Mouse (Mus musculus) cerebellum, adult 2 months (tissue): ENCODE data around the gene Aatk. TPM values are rescaled to one million over a fixed set of nuclear protein-coding genes. Genes with fewer than 3 reads are reported as not detected.

Experiments used
- DNase-seq, 2 experiments: peaks; one replicate each; pipeline ENCODE4 v3.0.0; 2021
- H3K27ac ChIP-seq: fragments of 200-500 bp; 2 replicates; pipeline ENCODE4 v1.5.1; 2012; ENCODE audit warnings: low read length, control low read depth, inconsistent platforms; ENCODE audit not compliant: insufficient read depth
- H3K27me3 ChIP-seq: fragments of 200-500 bp; 2 replicates; pipeline ENCODE4 v1.6.1; 2012; ENCODE audit warnings: inconsistent platforms, mild to moderate bottlenecking, low read length, moderate library complexity; ENCODE audit not compliant: control insufficient read depth, insufficient read depth
- H3K4me1 ChIP-seq: fragments of 200-500 bp; 2 replicates; pipeline ENCODE4 v1.6.1; 2011; ENCODE audit warnings: low read length; ENCODE audit not compliant: control insufficient read depth, insufficient read depth
- H3K4me3 ChIP-seq: fragments of 200-500 bp; replicated peaks from 2 replicates; pipeline ENCODE3; 2011; ENCODE audit warnings: mild to moderate bottlenecking, low read depth, low read length, control low read depth; ENCODE audit not compliant: insufficient read depth
- CTCF ChIP-seq: fragments of 200-500 bp; IDR thresholded peaks from 2 replicates; pipeline ENCODE4 v1.5.1; 2011; ENCODE audit warnings: low read depth, mild to moderate bottlenecking, control low read depth, low read length, moderate library complexity, borderline replicate concordance; ENCODE audit not compliant: insufficient read depth
- POLR2A ChIP-seq: fragments of 200-500 bp; IDR thresholded peaks from 2 replicates; pipeline ENCODE4 v1.6.1; 2011; ENCODE audit warnings: low read length, control low read depth, borderline replicate concordance; ENCODE audit not compliant: insufficient read depth
- WGBS: fragments of 180-500 bp; shearing (Covaris S2); methylation state at CpG from one replicate; pipeline ENCODE4 v1.1.7; 2018; 5-methylcytosine and 5-hydroxymethylcytosine counted together
- polyA plus RNA-seq: library from polyadenylated mRNA; depleted of rRNA; stranded (reverse); fragments of >200 nt; gene quantifications from 2 replicates; pipeline ENCODE4 v1.2.3, GENCODE M21; 2012

Gene Aatk
- polyA plus RNA-seq, 1 experiment: 298 TPM

DNA sequence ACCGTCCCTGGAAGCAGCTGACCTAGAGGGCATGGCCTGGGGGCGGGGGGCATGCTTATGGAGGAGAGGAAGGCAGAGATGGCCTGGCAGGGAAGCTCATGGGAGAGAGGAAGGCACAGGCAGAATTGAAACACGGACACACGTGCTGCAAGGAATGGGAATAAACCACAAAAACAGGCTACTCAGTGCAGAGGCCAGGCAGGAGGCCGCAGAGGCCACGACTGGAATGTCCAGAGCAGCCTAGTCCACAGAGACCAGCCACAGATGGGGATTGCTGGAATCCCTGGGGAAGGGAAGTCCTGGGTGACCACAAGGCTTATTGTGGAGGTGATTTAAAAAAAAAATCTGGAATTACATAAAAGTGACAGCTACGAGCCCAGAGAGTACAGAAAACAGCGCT lies 2.1 kb upstream of the Aatk start:
- no peak for TF ChIP-seq CTCF
- TF ChIP-seq POLR2A: no peak
- no peaks in the 10 kb centered on the region for H3K27me3 ChIP-seq
- H3K4me1 ChIP-seq: peaks cover 29% of the 10 kb centered on the region
- WGBS: 90% methylated on average over 8 of the region's 8 CpGs
- DNase-seq: peak in 1 of 2 experiments; percentile 36
- H3K27ac ChIP-seq: no peak overlapping the region
- H3K4me3 ChIP-seq: no peak overlapping the region

DNA sequence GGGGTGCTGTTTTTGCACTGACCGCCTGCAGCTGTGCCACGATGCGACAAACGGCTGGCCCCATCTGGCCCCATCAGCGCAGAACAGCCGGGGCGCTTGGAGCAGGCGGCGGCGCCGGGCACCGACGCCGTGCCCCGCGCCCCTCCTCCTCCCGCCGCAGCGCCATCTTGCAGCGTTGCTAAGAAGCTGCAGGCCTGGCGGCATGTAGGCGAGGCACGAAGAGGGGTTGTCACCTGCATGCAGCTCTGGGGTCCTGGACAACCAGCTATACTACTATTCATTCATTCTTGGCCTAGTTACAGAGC lies 1.2 kb upstream of the Aatk start:
- H3K4me3 ChIP-seq: peak overlapping the region; percentile 98
- H3K27me3 ChIP-seq: no peaks in the 10 kb centered on the region
- DNase-seq: peak; percentile 74 to 77
- H3K4me1 ChIP-seq: peaks cover 38% of the 10 kb centered on the region
- TF ChIP-seq CTCF: peak; percentile 40; the same call in 1 of the 2 replicates
- 0 out of 2 replicates have a peak, but pooled peaks have one; percentile 44 for TF ChIP-seq POLR2A
- 1% methylated on average over 23 of the region's 23 CpGs for WGBS
- H3K27ac ChIP-seq: peak overlapping the region; percentile 89

DNA sequence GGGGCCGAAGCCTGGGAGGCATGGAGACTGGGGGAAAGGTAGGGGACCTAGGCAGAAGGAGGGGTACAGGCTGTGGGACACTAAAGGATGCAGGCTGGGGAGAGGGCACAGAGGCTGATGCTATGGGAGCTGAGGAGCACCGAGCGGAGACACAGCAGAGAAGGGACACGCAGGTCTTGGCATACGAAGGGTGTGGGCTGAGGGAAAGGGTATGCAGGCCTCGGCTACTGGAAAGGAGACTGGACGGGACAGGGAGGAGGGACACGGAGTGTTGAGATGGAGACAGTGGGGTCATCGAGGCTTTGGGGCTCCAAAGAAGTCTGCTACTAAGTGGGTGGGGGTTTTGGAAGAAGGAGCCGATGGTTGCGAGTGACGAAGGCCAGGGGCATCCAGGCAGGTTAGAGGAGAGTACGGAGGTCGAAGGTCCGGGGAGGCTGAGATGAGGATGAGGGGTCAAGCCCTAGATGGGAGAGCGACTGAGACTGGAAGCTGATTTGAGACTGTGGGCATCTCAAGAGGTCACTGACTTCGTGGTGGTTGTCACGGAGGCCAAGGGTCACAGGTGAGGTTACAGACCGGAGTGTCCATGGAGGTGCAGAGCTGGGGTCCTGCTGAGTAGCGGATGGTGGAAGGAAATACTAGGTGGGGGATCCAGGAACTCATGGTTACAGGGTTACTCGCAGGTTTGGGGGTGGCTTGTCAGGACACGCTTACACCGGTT lies 724 bp upstream of the Aatk start:
- H3K4me1 ChIP-seq: peaks cover 40% of the 10 kb centered on the region
- H3K27ac ChIP-seq: peak overlapping the region; percentile 89
- no peaks in the 10 kb centered on the region for H3K27me3 ChIP-seq
- no peak for TF ChIP-seq CTCF
- TF ChIP-seq POLR2A: no peak
- peak; percentile 57 to 76 for DNase-seq
- peak overlapping the region; percentile 98 for H3K4me3 ChIP-seq
- 3% methylated on average over 23 of the region's 23 CpGs for WGBS

DNA sequence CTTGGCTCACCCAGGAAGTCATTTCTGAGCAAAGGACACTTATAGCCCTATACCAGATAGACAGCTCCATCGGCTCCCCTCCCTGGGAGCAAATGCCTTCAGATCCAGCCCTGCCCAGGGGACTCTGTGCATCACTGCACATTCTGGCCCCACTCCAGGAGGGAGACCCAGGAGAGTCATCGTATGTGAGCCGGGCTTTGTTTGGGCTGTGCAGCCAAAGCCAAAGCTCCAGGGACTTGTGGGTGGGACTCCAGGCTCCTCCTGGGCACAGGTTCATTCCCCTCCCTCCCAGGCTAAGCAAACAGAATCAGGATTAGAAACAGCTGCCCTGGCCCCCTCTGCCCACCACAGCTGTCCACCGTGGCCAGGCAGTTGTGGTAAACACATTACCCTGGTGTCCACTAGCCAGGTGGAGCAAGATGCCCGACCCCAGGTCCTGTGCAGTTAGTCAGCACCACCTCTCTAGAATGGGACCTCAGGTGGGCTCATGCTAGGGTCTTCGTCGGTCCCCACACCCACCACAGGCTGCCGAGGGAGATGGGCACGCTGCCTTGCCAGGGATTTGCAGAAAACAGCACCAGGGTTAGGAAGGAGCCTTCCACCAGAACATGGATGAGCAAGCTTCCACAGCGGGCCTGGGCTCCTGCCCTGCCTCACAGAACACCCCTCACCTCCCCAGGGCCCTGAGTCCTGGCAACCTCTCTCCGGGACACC lies 971 bp downstream of the Aatk start:
- 5% methylated on average over 11 of the region's 11 CpGs for WGBS
- peak; percentile 74 to 75 for DNase-seq
- Histone ChIP-seq H3K27me3 (no peaks in the 10 kb centered on the region), H3K27ac (peak overlapping the region; percentile 97), H3K4me1 (peaks cover 48% of the 10 kb centered on the region), H3K4me3 (peak overlapping the region; percentile 98)
- no peak for TF ChIP-seq CTCF
- no peak for TF ChIP-seq POLR2A

DNA sequence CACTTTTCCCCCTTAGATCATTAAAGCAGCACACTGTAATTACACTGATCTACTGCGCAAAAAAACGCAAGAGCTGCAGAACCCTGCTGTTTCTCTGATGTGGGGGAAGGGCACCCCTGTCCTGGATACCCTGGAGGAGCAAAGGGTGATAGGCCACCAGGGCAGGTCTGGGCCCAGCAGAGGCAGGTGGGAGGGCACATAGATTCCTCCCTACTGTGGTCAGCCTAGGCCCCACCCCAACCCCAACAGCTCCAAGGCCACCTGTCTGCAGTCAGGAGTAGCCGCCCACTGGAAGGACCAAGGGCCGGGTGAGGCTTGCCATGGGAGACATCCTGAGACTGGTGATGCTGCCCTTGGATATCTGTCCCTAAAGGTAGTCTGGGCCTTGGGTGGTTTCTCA lies 1.6 kb downstream of the Aatk start:
- 7% methylated on average over 4 of the region's 4 CpGs for WGBS
- peak; percentile 59 to 62 for DNase-seq
- H3K4me1 ChIP-seq: peaks cover 52% of the 10 kb centered on the region
- H3K27ac ChIP-seq: peak overlapping the region; percentile 97
- peak overlapping the region; percentile 98 for H3K4me3 ChIP-seq
- no peak for TF ChIP-seq POLR2A
- TF ChIP-seq CTCF: no peak
- H3K27me3 ChIP-seq: no peaks in the 10 kb centered on the region

DNA sequence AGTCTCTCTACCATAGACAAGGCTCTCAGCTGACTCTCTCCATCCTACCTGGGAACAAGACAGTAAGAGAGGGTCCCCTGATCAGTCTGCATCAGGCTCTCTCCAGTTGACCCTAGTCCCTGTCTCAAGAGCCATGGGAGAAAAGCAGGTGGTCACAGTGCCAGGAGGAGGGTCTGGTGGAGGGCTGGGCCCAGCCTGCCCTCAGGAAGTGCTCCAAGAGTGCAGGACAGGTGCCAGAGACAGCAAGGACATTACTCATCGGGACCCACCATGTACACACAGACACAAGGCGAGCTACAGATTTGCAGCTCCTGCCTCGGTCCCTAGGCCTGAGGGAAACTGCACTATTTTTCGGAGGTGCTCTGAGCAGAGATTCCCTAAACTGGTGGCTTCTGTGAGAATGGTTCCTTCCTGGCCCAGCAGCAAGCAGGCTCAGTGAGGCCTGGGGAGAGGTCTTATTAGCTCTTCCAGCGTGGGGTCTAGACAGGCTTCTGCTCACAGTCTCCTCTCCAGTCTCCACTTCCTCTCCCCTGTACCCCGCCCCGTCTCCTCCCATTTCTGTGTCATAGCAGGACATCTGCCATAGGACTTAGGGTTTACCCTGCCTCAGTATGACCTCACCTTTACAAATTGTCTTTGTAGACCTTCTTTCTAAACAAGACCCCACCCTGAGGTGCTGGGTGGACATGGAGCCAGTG lies 4.7 kb downstream of the Aatk start:
- Histone ChIP-seq H3K4me1 (peaks cover 74% of the 10 kb centered on the region), H3K27me3 (no peaks in the 10 kb centered on the region), H3K4me3 (peak overlapping the region; percentile 39), H3K27ac (peak overlapping the region; percentile 96)
- WGBS: 24% methylated on average over 7 of the region's 7 CpGs
- no peak for TF ChIP-seq CTCF
- no peak for TF ChIP-seq POLR2A
- peak; percentile 52 to 58 for DNase-seq

DNA sequence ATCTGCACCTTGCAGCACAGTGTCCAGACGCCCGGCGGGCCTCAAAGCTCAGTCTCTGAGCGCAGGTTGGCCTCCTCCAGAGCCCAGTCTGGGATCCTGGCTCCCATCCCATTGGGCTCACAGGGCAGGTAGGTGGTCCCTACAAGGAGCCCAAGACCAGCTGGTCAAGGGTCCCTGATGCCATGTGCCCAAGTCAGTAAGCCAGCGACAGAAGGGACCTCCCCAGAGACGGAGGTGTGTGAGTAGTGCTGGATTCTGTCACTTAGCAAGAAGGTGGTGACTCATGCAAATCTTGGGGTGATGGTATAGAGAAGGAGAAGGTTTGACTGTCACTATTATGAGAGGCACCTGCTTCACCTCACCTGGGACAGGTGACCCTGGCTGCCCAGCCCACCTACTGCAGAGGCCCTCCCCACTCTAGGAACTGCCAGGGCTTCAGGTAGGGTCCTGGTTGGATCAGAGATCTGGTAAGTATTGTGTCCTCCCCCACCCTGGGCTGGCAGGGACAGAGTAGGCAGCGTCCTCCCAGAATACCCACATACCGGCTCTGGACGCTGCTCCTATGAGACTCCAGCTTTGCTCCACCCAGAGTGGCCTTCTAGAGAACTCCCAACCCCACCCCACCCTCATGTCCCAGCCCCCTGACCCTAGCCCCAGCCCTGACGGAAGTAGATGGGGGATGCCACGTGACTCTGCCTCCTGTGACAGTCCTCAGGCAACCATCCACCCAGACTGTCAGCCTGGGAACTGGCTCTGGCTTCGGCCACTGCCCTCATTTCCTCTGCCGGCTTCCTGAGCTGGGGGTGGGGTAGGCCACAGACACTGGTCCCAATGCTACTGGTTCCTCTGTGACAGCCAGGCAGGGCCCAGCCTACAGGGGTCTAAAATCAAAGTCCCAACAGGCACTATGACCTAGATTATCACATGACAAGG lies 5.5 kb downstream of the Aatk start:
- peak; percentile 75 to 81 for DNase-seq
- H3K4me1 ChIP-seq: peaks cover 83% of the 10 kb centered on the region
- peak overlapping the region; percentile 39 for H3K4me3 ChIP-seq
- no peaks in the 10 kb centered on the region for H3K27me3 ChIP-seq
- peak overlapping the region; percentile 96 for H3K27ac ChIP-seq
- WGBS: 5% methylated on average over 13 of the region's 13 CpGs
- TF ChIP-seq CTCF (no peak), POLR2A (0 out of 2 replicates have a peak, but pooled peaks have one; percentile 27)
